Mouse (Mus musculus) liver, postnatal 0 days (tissue): Measurements from ENCODE around the gene Zbtb9.

Experiments used
- CTCF ChIP-seq: sonication (generic); IDR thresholded peaks from 2 replicates; pipeline ENCODE4 v1.5.1; 2016; ENCODE audit warnings: antibody characterized with exemption, low read depth
- EP300 ChIP-seq: IDR thresholded peaks from 2 replicates; pipeline ENCODE4 v1.6.1; 2016; ENCODE audit warnings: antibody characterized with exemption, low read depth, mild to moderate bottlenecking

- TF ChIP-seq CTCF = no peak
- TF ChIP-seq EP300 = no peak
These were observed 23.1 kb upstream of the Zbtb9 start for GRCm38 (mm10) chr17:26949866-26950265.
